Mouse (Mus musculus) CH12F3 (cell line): ENCODE measurements around the gene Sec23b.
"Not testable (repeated sequence)": the region's sequence is repeated elsewhere in the genome, so short reads cannot be mapped to it uniquely, and the experiment has no call there.

Experiments used
- in situ Hi-C: fragments of 300-500 bp; cut with MboI; formaldehyde crosslinking; loops from 2 replicates; pipeline ENCODE4 v1.14.3; 2020; ENCODE audit warnings: low sequenced_read_pairs

Gene Sec23b

DNA sequence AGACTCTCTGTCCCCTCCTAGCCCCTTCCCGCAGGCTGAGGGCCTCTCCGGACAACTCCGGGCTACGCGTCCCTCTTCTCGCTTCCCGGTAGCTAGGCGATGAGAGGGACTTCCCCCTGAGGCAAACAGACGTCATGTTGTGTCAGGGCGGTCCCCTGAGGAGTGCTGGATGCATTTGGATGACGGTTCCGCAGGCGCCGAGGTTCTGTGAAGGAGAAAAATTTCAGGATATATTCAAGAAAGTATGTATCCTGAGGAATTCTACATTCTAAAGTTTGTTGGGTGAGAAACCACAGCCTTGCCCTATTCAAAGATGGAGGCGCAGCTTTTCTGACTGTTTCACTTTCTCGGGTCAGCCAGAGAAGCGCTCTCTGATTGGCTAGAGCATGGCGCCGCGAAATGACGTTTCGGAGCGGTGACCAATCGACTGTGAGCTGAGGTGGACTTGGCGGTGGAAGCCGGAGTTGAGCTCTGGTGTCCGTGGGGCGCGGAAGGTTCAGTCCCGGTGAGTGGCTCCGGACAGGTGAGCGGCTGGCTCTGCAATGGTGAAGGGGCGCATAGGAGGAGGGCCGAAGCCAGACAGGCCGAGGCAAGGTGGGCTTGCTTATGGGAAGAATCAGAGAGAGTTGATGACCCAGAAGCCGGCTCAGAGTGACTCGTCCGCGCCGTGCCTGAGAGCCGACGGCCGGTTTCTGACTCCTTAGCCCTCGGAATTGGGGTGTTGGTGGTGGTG, at the start of gene Sec23b:
Sec23b (plus strand) TSS at position 410 of the 733 bp plus-strand sequence.
- in situ Hi-C loops: no loop called here

DNA sequence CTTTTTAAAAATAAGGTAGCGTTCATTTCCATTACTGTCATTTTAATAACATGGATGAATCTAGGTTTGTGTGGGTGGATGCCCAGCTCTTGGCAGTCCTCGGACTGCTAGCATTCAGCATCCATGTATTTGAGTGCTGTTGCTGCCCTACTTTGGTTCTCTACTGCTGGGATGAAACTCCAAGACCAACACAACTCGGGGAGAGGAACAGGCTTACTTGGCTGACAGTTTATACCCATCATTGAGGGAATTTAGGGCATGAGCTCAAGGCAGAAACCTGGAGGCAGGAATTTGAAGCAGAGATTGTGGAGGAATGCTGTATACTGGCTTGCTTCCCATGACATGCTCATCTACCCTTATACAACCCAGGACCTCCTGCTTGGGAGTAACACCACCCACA, 41.4 kb upstream of the Sec23b start:
- in situ Hi-C loops: no loop called here

DNA sequence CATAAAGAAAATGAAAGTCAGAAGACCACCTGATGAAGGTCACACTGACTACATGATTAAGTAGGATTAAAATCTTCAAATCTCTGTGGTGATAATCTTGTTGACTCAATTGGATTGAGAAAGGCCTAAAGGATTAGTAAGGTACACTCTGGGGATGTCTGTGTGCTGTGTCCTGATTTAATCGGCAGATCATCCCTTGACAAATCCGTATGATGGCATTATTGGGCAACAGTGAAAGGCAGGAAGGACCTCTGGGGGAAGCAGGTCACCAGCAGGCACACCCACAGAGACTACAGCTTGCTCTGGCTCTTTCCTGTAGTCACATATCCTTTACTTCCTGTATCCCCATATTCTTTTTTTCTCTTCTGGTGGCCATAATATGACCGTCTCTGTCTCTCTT, 36.3 kb upstream of the Sec23b start:
- in situ Hi-C loops: no loop called here

DNA sequence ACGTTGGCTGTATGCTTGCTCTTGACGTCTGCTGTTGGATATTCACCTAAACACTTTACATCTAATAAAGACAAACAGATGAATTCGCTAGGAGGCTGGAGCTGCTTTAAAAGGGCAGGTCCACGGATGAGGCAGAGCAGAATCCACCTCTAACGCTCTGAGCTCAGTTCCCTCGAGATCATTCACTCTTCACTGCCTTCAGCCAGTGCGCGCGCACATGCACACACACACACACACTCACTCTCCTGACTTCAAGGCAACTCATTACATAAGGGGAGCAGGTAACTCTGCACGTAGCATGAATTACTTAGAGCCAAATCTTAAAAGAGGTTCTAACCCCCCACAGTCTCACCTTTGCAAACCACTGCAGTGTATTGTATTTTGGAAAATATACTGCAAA, 30.2 kb upstream of the Sec23b start:
- in situ Hi-C loops: no loop called here

DNA sequence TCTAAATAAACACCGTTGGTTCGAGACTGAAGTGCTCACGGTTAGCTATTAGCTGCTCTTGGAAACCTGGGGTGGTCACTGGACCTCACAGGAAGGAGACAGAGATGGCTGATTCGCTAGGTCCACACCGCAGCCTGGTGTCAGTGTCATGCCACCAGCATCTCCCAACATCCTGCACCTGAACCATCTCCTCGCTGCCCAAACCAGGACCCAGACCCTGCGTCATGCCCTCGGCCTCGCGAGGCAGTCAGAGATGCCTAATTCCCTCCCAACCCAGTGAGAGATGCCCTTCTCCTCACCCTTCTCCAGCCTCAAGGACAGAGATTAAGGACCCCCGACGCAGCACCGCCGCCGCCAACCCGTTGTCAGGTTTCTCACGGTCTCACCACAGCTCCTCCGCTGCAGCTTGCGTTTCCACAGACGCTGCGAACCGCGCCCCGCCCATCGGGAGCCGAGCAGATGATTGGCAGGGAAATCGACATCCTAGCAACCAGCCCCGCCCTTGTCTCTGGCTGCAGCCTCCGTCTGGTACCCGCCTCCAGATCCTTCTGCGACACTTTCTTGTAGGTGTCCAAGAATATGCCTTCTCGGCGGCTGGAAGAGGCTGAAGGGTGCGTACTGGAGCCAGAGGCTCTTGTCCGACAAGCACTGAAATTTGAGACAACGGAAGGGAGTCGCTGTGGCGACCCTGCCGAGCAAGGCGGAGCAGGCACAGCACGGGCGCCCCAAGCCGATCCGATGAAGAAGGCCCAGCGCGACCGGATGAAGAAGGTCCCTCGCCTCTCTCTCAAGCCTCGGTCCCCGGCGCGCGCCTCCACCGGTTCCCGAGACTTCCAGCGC, 28.8 kb upstream of the Sec23b start, which contains the start of the genes Dzank1 and Polr3f:
Dzank1 (minus strand) TSS at position 434 of the 840 bp plus-strand sequence.
Polr3f (plus strand) TSS at position 738 of the 840 bp plus-strand sequence.
- in situ Hi-C loops: no loop called here

DNA sequence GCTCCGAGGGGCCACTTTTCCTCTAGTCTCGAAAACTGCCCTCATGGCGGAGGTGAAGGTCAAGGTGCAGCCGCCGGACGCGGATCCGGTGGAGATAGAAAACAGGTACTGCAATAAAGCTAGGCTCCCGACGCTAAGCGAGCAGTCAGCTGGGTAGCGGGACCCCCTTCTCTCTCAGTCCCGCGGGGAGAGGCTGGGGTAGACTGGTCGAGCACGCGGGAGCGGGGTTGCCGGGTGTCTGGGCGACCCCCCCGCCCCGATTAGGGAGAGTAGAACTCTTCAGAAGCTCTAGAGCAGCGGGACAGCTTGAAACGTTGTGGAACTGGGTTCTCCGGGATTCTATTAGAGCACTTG, 28.2 kb upstream of the Sec23b start:
- in situ Hi-C loops: no loop called here

DNA sequence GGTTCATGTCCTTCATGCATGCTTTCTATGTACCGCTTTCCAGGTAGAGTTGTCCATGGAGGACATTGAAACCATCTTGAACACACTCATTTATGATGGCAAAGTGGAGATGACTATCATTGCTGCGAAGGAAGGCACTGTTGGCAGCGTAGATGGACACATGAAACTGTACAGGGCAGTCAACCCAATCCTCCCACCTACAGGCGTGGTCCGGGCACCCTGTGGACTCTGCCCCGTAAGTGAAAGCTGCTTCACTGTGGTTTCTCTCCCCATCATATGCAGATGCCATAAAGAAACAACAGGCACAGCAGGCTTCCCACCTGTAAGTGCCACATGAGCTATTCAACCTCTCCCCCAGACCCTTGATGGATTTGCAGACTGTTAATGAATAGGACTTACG, 18.9 kb upstream of the Sec23b start:
- in situ Hi-C loops: no loop called here

DNA sequence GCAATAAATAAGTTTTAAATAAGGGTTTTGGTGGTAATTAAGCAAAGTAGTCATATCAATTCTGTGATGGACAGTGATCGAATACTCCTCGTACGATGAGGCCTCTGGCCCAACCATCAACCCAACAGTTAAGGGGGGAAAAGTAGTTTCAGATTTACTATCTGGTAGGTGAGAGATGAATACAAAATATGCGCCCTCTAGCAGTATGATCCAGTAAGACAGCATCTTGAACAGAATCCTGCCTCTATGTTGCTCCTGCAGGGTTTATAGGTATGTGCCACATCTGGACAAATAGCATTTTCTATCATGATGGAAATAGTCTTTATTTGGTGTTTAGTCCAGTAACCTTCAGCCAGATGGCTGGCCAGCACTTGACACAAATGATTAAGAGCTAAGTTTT, 14.8 kb upstream of the Sec23b start:
- in situ Hi-C loops: no loop called here

DNA sequence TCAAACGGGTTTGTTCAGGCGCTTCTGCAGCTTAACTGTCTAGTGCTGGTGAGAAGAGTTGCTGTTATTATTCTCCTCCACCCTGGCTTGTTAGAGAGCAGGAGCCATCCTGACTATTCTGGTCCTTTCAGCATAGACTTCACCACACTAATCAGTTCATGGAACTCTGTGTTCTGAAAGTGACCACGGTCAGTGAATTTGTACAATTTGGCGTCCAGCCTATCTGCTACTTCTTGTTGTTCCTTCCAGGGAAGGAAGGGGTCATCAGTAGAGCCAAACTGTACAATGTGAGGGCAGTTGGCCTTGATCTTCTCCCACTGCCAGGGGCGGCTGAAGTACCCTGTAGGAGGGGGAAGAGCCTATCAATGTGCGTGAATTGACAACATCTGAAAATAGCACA, 12.4 kb upstream of the Sec23b start:
- in situ Hi-C loops: no loop called here

DNA sequence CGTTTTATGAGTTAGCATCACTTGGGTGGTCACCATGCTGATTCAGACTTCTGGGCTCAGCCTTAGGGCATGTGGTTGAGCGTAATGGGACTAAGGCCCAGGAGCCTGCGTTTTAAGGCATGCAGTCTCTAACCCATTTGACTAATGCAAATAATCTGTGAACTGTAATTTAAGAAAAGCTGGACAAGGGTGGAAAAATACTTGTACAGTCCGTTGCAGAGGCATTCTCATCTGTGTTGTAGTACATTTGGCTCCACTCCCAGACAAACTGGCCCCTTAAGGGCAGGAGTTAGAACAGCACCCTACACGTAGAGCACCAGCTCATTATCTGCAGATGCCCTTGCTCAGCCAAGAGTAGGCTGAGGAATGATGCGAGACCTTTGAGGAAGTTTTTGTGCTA, 11.4 kb upstream of the Sec23b start:
- in situ Hi-C loops: no loop called here

DNA sequence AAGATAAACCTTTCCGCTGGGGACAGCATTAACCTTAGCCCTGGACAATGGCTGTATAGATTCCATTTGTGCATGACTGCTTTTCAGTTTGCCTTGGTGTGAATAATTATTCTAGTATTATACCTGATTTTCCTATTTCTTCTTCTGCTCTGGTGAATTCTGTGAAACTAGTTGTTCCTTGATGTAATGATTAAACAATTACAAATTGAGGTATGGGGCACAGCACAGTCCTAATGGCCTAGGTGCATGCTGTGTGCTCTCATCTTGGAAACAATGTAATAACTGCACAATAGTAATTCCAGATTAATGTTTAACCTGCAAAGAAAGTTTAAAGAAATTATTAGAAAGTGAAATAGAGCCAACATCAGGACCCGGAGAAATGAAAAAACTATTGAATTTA, 11.0 kb upstream of the Sec23b start:
- in situ Hi-C loops: no loop called here

DNA sequence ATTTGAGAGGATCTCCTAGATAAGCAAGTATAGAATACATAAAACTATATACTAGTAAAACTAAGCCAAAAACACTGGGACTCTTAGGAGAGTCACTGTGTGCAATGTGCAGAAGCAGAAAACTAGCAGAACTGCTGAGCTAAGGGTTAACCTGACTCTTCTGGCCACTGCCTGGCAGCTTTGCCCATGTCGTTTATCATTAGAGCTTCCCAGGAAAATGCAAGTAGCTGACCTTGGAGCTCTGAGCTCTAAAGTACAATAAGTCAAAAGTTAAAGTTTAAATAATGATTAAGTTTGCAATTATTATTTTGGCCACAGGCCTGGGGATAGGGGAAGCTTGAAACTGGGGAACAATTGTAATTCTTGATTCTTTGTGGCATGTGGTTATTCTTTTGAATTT, 10.5 kb upstream of the Sec23b start:
- in situ Hi-C loops: no loop called here

DNA sequence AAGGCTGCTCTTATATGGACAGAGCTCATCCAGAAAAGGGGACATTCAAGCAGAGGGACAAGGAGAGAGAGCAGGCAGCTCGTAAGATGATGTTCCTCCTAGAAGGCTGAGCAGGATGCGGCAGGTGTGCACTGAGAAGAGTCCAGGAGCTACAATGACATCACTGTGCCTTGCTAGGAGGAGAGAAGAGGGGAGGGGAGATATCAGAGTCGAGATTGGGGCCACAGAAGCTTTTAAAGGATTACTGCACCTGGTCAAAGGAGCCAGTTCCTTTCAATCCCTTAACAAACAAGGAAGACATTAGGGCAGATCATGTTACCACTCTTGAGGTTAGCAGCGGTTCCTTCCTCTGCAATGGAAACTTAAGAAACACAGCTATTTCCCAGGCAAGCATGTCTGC, 8.5 kb upstream of the Sec23b start:
- in situ Hi-C loops: no loop called here

DNA sequence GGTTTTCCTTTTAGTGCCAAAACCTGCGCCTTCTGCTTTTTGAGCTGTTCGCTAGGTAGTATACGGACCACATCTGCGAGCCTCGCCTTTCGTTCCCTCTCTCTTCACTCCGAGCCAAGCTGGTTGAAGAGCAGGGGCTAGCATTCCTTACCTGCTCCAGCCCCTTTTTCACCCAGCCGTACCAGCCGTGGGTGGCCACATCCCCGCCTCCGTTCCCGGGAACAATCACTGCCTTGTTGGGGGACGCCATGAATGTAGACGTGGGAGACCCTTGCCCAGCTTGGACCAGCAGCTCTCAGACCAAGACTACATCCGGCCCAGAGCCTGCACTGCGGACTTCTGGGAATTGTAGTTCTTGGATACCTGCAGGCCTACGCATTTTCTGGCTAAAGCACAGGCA, 5.5 kb upstream of the Sec23b start, which contains the start of gene Rbbp9:
Rbbp9 (minus strand) TSS at position 341 of the 400 bp plus-strand sequence.
- in situ Hi-C loops: no loop called here

DNA sequence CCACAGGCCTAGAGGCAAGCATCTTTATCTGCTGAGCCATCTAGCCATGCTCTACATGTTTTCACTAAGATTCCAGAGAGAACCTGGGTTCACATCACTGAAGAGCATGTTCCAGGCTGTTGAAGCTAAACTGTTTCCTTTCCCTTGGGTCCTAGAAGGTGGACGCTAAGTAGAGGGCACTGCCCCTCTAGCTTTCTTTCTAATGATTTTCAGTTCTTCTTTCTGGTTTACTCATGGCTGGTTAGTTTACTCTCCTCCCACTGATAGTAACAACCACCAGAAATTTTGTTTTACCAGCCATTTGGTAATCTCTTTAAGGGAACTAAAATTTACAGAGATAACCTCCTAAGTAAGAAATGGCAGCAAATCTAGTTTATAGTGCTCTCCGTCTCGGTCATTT, 2.1 kb upstream of the Sec23b start:
- in situ Hi-C loops: no loop called here

DNA sequence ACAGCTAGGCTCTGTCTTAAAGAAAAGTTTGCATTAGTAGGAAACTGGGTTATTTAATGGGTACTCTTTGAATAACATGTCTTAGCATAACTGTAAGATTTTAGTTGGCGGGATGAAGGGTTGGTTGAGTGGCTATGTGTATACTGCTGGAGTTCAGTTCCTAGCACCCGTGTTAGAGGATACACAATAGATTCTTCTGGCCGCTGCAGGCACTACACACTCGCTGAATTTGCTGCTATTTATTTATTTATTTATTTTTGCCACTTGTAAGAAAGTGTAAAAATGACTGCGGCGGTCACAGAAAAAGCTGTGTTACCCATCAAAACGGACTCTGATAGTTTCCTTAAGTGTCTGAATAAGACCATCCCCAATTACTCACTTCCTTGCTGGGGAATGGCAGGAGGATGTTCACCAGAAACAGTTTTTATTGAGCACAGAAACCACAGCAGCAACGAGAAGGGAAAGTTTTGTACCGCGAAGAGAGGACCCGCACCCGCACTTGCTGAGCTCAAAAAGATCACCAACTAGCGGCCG, 676 bp upstream of the Sec23b start:
- in situ Hi-C loops: no loop called here

DNA sequence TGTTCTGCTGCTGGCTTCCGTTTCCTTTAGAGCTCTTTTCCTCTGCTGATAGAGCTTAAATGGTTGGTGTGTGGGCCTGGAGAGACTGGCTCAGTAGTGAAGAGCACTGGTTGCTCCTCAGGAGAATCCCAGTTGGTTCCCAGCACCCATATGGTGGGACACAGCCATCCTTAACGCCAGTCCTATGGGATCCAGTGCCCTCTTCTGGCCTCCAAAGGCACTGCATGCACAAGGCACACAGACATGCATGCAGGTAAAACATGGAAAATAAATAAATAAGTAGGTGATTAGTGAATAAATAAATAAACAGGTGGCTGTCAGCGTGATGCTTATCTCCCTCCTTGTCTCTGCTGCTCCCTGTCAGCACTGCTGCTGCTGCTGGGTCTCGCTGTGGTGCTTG, 32.7 kb downstream of the Sec23b start:
- in situ Hi-C loops: no loop called here

DNA sequence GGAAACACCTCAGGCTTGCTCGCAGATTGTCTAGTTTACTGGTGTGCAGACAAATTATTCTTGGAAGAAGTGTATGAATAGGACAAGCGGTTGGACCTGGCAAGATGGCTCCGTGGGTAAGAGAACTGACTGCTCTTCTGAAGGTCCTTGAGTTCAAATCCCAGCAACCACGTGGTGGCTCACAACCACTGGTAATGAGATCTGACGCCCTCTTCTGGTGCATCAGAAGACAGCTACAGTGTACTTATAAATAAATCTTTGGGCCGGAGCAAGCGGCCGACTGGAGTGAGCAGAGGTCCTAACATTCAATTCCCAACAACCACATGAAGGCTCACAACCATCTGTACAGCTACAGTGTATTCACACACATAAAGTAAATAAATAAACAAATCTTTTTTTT, 37.0 kb downstream of the Sec23b start:
- in situ Hi-C loops: not testable (repeated sequence)

DNA sequence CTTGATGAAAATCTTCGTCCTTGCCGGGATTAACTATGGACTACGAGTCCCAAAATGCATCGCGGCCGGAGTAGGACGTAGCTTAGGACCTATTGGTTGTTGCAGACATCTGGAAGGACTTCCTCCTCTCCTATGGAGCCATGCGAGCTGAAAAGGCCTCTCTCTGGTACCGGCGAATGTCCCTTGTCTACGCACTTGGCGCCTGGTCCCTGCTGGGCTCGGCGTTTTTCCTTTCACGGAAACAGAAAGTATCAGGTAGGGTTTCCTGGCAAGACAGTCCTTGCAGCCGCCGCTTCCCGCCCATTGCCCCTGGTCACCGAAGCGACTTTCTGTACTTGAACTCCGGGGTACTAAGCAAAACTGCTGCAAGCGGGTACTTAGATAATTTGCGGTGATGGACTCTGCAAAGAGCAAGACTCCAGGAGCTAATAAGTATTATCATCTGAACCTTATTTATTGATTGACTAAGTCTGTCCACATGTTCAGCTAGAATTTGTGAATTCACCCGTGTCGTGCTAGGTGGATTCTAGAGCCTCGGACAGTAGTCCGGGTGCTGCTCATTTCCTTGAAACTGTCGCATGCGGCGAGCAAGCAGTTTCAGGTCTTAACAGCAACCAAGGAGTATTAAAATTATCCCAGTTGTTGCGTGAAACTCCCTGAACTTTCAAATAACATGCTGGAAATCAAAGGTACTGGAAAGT, 38.1 kb downstream of the Sec23b start, which contains the start of gene Smim26:
Smim26 (plus strand) TSS at position 104 of the 701 bp plus-strand sequence.
- in situ Hi-C loops: no loop called here

DNA sequence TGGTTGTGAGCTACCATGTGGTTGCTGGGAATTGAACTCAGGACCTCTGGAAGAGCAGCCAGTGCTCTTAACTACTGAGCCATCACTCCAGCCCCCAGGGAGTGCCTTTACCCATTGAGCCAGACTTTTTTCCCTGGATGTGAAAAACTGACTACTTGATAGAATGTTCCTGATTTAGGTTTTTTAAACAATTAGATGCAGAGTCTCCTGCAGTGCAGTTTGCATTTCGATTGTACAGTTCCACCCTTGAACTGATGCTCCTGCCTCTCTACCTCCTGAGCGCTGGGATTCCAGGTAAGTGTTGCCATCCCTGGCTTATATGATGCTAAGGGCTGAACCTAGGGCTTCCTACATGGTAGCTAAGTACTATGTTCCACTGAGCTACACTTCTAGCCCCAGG, 42.0 kb downstream of the Sec23b start:
- in situ Hi-C loops: no loop called here
